Mouse (Mus musculus) CH12.LX (cell line): ENCODE results near the gene Dars. TPM values are rescaled to one million over a fixed set of nuclear protein-coding genes. Genes with fewer than 3 reads are reported as not detected.

Experiments used
- DNase-seq: peaks from one replicate; pipeline ENCODE4 v3.0.0-alpha.2; 2013; ENCODE audit errors: extremely low read depth
- H3K27ac ChIP-seq: 2 replicates; pipeline ENCODE4 v1.5.1; 2012; ENCODE audit warnings: low read depth, mild to moderate bottlenecking, control low read depth, moderate library complexity; ENCODE audit not compliant: insufficient read depth
- H3K27me3 ChIP-seq: replicated peaks from 2 replicates; pipeline ENCODE3; 2012; ENCODE audit warnings: inconsistent platforms
- H3K36me3 ChIP-seq, 2 experiments: replicated peaks in 1 of 2; 2 replicates each; pipeline versions ENCODE3 to v1.6.1; 2012; ENCODE audit warnings: inconsistent platforms in 1 of 2, low read length in 1 of 2, mild to moderate bottlenecking in 1 of 2, mixed read lengths in 1 of 2, moderate library complexity in 1 of 2; ENCODE audit not compliant: control insufficient read depth in 1 of 2, insufficient read depth in 1 of 2
- H3K4me1 ChIP-seq, 2 experiments: 2 replicates each; pipeline ENCODE4 v1.6.1; 2012; ENCODE audit warnings: inconsistent platforms in 1 of 2, moderate library complexity in 1 of 2; ENCODE audit not compliant: insufficient read depth in 2 of 2, control insufficient read depth in 1 of 2
- H3K4me2 ChIP-seq: 2 replicates; pipeline ENCODE4 v1.6.1; 2012; ENCODE audit warnings: low read depth, mild to moderate bottlenecking, control low read depth; ENCODE audit not compliant: poor library complexity, insufficient read depth, severe bottlenecking
- H3K4me3 ChIP-seq, 3 experiments: fragments of 150-350 bp in 1 of 3; sonication (generic) in 1 of 3; replicated peaks in 1 of 3; 2 replicates each; pipeline versions ENCODE3 to v1.5.1; 2011 to 2012; ENCODE audit warnings: low read depth in 2 of 3, low read length in 2 of 3, mild to moderate bottlenecking in 2 of 3, moderate library complexity in 2 of 3, control low read depth in 1 of 3, improper control_type of control experiment in 1 of 3, inconsistent platforms in 1 of 3, mixed read lengths in 1 of 3; ENCODE audit not compliant: poor library complexity in 1 of 3
- H3K79me2 ChIP-seq: replicated peaks from 2 replicates; pipeline ENCODE4 v1.6.1; 2012; ENCODE audit warnings: mild to moderate bottlenecking, moderate library complexity; ENCODE audit not compliant: control insufficient read depth, poor library complexity, insufficient read depth, severe bottlenecking; ENCODE audit errors: extremely low read depth
- H3K9ac ChIP-seq: 2 replicates; pipeline ENCODE4 v1.6.1; 2012; ENCODE audit warnings: low read depth, mild to moderate bottlenecking, control low read depth, moderate library complexity; ENCODE audit not compliant: insufficient read depth
- H3K9me3 ChIP-seq: replicated peaks from 2 replicates; pipeline ENCODE3; 2012; ENCODE audit warnings: low read length, inconsistent platforms, mixed read lengths
- BHLHE40 ChIP-seq: IDR thresholded peaks from 2 replicates; pipeline ENCODE4 v1.6.1; 2011; ENCODE audit warnings: mild to moderate bottlenecking, low read depth, low read length, improper control_type of control experiment
- CHD1 ChIP-seq: IDR thresholded peaks from 2 replicates; pipeline ENCODE4 v1.6.1; 2012; ENCODE audit warnings: low read depth, low read length, improper control_type of control experiment, inconsistent platforms
- CTCF ChIP-seq, 2 experiments: IDR thresholded peaks in 1 of 2; conservative IDR thresholded peaks in 1 of 2; 2 replicates each; pipeline ENCODE4 v1.5.1; 2011 to 2012; ENCODE audit warnings: low read depth in 2 of 2, low read length in 2 of 2, improper control_type of control experiment in 1 of 2, inconsistent platforms in 1 of 2, mild to moderate bottlenecking in 1 of 2, moderate library complexity in 1 of 2
- E2F4 ChIP-seq: IDR thresholded peaks from 2 replicates; pipeline ENCODE4 v1.6.1; 2011; ENCODE audit warnings: low read depth, low read length, improper control_type of control experiment; ENCODE audit not compliant: insufficient replicate concordance
- EP300 ChIP-seq: IDR thresholded peaks from 2 replicates; pipeline ENCODE4 v1.6.1; 2011; ENCODE audit warnings: low read length, improper control_type of control experiment
- ETS1 ChIP-seq: conservative IDR thresholded peaks from 2 replicates; pipeline ENCODE4 v1.6.1; 2012; ENCODE audit warnings: low read depth, mild to moderate bottlenecking, inconsistent platforms, low read length, improper control_type of control experiment, moderate library complexity
- HCFC1 ChIP-seq: IDR thresholded peaks from 2 replicates; pipeline ENCODE4 v1.6.1; 2012; ENCODE audit warnings: low read depth, mild to moderate bottlenecking, inconsistent platforms, low read length, improper control_type of control experiment
- IRF4 ChIP-seq: IDR thresholded peaks from 2 replicates; pipeline ENCODE4 v1.6.1; 2014; ENCODE audit warnings: low read depth, mild to moderate bottlenecking, inconsistent platforms, low read length, improper control_type of control experiment
- JUN ChIP-seq: IDR thresholded peaks from 2 replicates; pipeline ENCODE4 v1.6.1; 2011; ENCODE audit warnings: low read depth, mild to moderate bottlenecking, low read length, improper control_type of control experiment, moderate library complexity; ENCODE audit not compliant: insufficient read depth
- JUND ChIP-seq: conservative IDR thresholded peaks from 2 replicates; pipeline ENCODE4 v1.6.1; 2011; ENCODE audit warnings: low read depth, low read length, improper control_type of control experiment
- KAT2A ChIP-seq: IDR thresholded peaks from 2 replicates; pipeline ENCODE4 v1.6.1; 2012; ENCODE audit warnings: low read length, improper control_type of control experiment, inconsistent platforms; ENCODE audit not compliant: insufficient replicate concordance
- MAX ChIP-seq: IDR thresholded peaks from 2 replicates; pipeline ENCODE4 v1.6.1; 2011; ENCODE audit warnings: low read length, improper control_type of control experiment
- MAZ ChIP-seq: IDR thresholded peaks from 2 replicates; pipeline ENCODE4 v1.6.1; 2012; ENCODE audit warnings: low read depth, mild to moderate bottlenecking, inconsistent platforms, low read length, improper control_type of control experiment, moderate library complexity
- MYC ChIP-seq: IDR thresholded peaks from 2 replicates; pipeline ENCODE4 v1.6.1; 2011; ENCODE audit warnings: low read depth, mild to moderate bottlenecking, improper control_type of control experiment, low read length
- PAX5 ChIP-seq: IDR thresholded peaks from 2 replicates; pipeline ENCODE4 v1.6.1; 2012; ENCODE audit warnings: low read length, inconsistent platforms, mixed read lengths
- POLR2A ChIP-seq: IDR thresholded peaks from 2 replicates; pipeline ENCODE4 v1.6.1; 2011; ENCODE audit warnings: low read depth, mild to moderate bottlenecking, improper control_type of control experiment, low read length
- SMC3 ChIP-seq: IDR thresholded peaks from 2 replicates; pipeline ENCODE4 v1.6.1; 2011; ENCODE audit warnings: low read depth, low read length, improper control_type of control experiment
- TBP ChIP-seq: conservative IDR thresholded peaks from 2 replicates; pipeline ENCODE4 v1.6.1; 2011; ENCODE audit warnings: low read depth, low read length, improper control_type of control experiment
- ZC3H11A ChIP-seq: IDR thresholded peaks from 2 replicates; pipeline ENCODE4 v1.6.1; 2012; ENCODE audit warnings: low read depth, mild to moderate bottlenecking, inconsistent platforms, low read length, improper control_type of control experiment
- ZKSCAN1 ChIP-seq: IDR thresholded peaks from 2 replicates; pipeline ENCODE4 v1.6.1; 2012; ENCODE audit warnings: low read depth, inconsistent platforms, low read length, improper control_type of control experiment, borderline replicate concordance
- ZNF384 ChIP-seq: IDR thresholded peaks from 2 replicates; pipeline ENCODE4 v1.6.1; 2012; ENCODE audit warnings: low read depth, low read length, improper control_type of control experiment, inconsistent platforms
- dilution Hi-C: fragments of 300-500 bp; cut with MboI; formaldehyde crosslinking; loops from 2 replicates; pipeline ENCODE4 v1.14.3; 2020; ENCODE audit warnings: low sequenced_read_pairs; ENCODE audit not compliant: extremely low pct_unique_long_range_greater_than_20kb, extremely low pct_ligation_motif_present
- in situ Hi-C: fragments of 300-500 bp; cut with MboI; formaldehyde crosslinking; loops from 3 replicates; pipeline ENCODE4 v1.14.3; 2019; ENCODE audit warnings: low sequenced_read_pairs, low pct_ligation_motif_present, low pct_unique_long_range_greater_than_20kb, mixed read lengths
- polyA plus RNA-seq: library from polyadenylated mRNA; unstranded; fragments of >175 nt; gene quantifications from 2 replicates; pipeline ENCODE4 v1.2.1, GENCODE M21; 2012; ENCODE audit warnings: low read depth; ENCODE audit not compliant: insufficient read length
- total RNA-seq, 2 experiments: library from RNA; depleted of rRNA; stranded (reverse); fragments of 300-350 nt in 1 of 2; fragments of >200 nt in 1 of 2; gene quantifications; 2 replicates each; pipeline ENCODE4 v1.2.3; 2012 to 2014

The Dars gene
- total and polyA plus RNA-seq, 3 experiments = 177 to 339 (median 190) TPM

DNA sequence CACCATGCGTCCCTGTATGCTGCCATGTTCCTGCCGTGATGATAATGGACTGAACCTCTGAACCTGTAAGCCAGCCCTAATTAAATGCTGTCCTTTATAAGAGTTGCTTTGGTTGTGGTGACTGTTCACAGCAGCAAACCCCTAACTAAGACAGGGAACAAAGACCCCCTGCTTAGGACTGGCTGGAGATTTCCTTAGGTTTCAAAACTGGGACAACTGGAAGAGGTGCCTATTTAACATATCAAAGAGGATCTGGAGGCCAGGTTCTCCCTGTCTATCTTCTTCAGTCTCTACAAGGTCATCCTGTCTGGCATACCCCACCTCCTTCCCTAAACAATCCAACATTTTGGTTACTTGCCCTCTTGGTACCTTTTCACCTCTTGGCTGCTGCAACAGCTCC lies 24.8 kb downstream of the Dars start:
- no peaks in the 10 kb centered on the region for H3K27me3 ChIP-seq
- peaks cover 41 to 81% of the 10 kb centered on the region in 2 experiments for H3K36me3 ChIP-seq
- dilution Hi-C loops = no loop called here
- H3K27ac ChIP-seq = no peak overlapping the region
- in situ Hi-C loops = no loop called here
- peaks cover 3% of the 10 kb centered on the region for H3K79me2 ChIP-seq
- peaks cover 0 to 3% of the 10 kb centered on the region in 2 experiments; a peak in 1 of 4 replicates for H3K4me1 ChIP-seq
- DNase-seq = no peak
- H3K9me3 ChIP-seq = peaks cover 2% of the 10 kb centered on the region
- no peak overlapping the region for H3K4me2 ChIP-seq
- no peak overlapping the region for H3K4me3 ChIP-seq
- no peak overlapping the region for H3K9ac ChIP-seq
- TF ChIP-seq HCFC1 = no peak
- TF ChIP-seq PAX5 = no peak
- TF ChIP-seq ZNF384 = no peak
- no peak for TF ChIP-seq MAX

DNA sequence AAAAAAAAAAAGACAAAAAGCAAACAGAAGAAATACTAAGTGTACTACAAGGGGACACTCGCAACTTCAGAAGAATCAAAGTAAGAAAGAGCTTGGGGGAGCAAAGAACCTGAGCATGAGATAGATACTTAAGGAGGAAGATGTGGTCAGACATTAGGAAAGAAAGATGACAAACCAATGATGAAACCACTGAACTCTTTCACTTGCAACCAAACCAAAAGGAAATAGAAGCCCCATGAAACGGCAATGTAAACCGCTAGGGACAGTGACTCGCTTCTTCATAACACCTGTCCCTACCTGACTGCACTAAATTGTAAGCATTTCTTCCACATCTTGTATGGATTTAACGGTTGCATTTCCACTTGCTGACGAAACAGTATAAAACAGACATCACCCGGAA lies 30.7 kb downstream of the Dars start:
- dilution Hi-C loops = no loop called here
- no peak overlapping the region for H3K27ac ChIP-seq
- no peaks in the 10 kb centered on the region for H3K27me3 ChIP-seq
- no peaks in the 10 kb centered on the region for H3K9me3 ChIP-seq
- TF ChIP-seq JUN (no peak), IRF4 (no peak)
- TF ChIP-seq, all 38 proteins: peak for 0
- peak; percentile 20 for DNase-seq
- Histone ChIP-seq H3K9ac (no peak overlapping the region), H3K4me3 (no peak overlapping the region), H3K4me2 (no peak overlapping the region), H3K79me2 (no peaks in the 10 kb centered on the region; the same call in 1 of the 2 replicates), H3K36me3 (peaks cover 47 to 80% of the 10 kb centered on the region in 2 experiments), H3K4me1 (peaks cover 0 to 9% of the 10 kb centered on the region in 2 experiments; a peak in 1 of 4 replicates)
- in situ Hi-C loops = no loop called here

DNA sequence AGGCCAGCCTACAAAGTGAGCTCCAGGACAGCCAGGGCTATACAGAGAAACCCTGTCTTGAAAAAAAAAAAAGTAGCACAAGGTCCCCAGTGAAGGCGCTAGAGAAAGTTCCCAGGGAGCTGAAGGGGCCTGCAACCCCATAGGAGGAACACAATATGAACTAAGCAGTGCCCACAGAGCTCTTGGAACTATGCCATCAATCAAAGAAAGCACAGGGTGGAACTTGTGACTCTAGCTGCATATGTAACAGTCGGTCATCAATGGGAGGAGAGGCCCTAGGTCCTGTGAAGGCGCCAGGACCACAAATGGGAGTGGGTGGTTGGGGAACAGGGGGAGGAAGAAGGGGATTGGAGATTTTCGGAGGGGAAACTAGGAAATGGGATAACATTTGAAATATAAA lies 40.3 kb downstream of the Dars start:
- no peak overlapping the region for H3K9ac ChIP-seq
- H3K27ac ChIP-seq = no peak overlapping the region
- no peaks in the 10 kb centered on the region for H3K27me3 ChIP-seq
- peaks cover 13% of the 10 kb centered on the region for H3K79me2 ChIP-seq
- no peak for DNase-seq
- peaks cover 31 to 79% of the 10 kb centered on the region in 2 experiments for H3K36me3 ChIP-seq
- H3K4me3 ChIP-seq = no peak overlapping the region
- dilution Hi-C loops = no loop called here
- H3K4me1 ChIP-seq = peaks cover 0 to 33% of the 10 kb centered on the region in 2 experiments; a peak in 2 of 4 replicates
- no peaks in the 10 kb centered on the region for H3K9me3 ChIP-seq
- in situ Hi-C loops = no loop called here
- TF ChIP-seq KAT2A (no peak), MAX (no peak), EP300 (no peak), POLR2A (no peak), BHLHE40 (no peak), ZKSCAN1 (no peak), SMC3 (no peak), MYC (no peak), MAZ (no peak), ETS1 (no peak), PAX5 (no peak), TBP (no peak), E2F4 (no peak), CTCF (conservative IDR thresholded peaks at IDR 0.05 in 1 of 2, IDR thresholded peaks at IDR 0.05 in 1 of 2; ENCODE audit: low read depth in 2 of 2, low read length in 2 of 2) (no peak), ZC3H11A (no peak), JUND (no peak), JUN (no peak), CHD1 (no peak)
- no peak overlapping the region for H3K4me2 ChIP-seq
